Mouse (Mus musculus) ovary, postnatal 10 days (tissue): ENCODE data around the gene Sun2.

Experiments
- DNase-seq: peaks from one replicate; pipeline ENCODE4 v3.0.0; 2022; ENCODE audit warnings: low spot score

Gene Sun2

DNA sequence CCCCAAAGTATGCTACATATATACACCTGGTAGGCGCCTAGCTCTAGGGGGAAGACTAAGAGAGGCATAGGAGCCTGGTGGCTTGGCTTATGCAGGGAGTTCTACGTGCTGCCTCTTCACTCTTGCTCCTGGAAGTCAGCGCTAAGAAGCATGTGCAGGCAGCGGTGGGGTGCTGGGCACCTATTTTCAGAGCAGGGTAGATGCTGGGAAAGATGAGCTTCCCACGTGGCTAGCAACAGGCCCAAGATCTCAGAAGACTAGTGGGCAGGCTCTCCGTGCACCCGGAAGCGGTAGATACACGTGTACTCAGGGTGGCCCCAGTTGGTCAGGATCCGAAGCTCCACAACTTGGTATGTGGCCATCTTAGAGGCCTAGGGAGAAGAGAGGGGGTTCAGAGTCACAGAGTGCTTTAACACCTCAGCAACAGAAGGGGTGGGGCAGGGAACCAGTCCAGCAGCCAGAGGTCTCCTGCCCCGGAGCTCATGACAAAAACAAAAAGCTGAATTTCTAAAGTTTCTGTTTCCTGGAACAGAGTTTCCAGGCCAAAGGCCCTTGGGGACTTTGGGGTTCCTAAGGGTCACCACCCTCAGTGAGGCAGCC lies 17.0 kb downstream of the Sun2 start:
- no peak for DNase-seq

DNA sequence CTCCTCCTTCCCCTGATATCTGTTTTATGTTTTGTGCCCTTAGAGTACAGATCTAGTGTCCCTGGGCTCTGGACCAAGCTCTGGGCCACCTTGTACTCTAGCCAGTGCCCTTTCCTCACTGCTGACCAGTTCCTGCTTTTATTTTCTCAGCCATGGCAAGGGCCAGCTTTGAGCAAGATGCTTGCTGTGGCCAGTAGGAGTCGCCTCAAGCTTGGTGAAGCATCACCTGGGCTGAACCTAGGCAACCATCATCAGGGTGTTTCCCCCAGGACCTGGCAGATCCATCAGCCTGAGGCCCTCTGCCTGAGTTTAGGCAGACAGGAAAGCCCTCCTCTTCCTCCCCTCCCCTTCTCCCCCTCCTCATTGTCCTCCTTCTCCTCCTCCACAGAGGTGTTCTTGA lies 18.9 kb downstream of the Sun2 start:
- DNase-seq = no peak

DNA sequence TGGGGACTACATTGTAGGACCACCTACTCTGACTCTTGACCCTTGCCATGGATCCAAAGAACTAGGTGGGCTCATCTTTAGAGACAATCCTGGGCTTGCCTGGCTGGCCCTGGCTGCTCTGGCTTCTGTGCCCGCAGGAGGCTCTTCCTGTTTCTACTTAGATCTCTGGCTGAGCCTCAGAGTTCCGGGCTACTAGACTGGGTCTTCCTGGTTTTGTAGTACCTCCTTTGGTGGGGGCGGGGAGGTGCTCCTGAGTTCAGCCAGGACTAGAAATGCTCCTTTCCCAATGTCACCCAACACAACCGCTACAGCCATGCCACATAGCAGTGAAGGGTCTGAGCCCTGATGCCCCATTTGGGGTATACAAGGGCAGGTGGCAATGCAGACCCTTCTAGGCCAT lies 21.5 kb downstream of the Sun2 start:
- no peak for DNase-seq

DNA sequence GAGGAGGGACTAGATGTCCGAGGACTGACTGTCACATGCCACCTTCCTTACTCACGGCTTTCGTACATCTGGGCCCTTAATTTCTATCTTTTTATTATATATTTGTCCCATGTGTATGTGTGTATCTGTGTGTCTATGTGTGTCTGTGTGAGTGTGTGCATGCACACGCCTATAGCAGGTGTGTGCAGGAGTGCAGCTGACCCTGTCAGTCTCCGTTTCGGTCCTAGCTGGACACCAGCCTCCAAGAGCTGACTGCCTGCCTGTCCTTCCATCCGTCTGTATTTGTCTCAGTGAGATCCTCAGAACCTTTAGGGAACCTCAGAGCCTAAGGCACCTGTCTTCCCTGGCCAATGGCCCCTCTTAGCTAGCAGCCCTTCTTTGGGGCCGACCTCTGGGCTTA lies 22.1 kb downstream of the Sun2 start:
- no peak for DNase-seq

DNA sequence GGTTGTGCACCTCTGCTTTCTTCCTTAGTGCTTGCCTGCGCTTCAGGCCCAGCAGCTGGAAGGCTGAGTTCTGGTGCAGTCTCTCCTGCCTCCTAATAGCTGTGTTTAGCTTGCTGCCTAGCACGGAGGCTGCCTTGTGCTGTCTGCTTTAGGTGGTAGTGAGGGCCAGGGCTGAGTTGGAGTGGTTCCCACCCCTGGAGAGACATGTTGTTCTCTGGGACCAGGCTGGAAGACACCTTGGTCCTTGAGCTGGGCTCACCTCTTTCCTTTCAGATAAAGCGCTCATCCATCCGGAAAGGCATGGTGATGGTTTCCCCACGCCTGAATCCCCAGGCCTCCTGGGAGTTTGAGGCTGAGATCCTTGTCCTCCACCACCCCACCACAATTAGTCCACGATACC lies 25.6 kb downstream of the Sun2 start:
- no peak for DNase-seq

DNA sequence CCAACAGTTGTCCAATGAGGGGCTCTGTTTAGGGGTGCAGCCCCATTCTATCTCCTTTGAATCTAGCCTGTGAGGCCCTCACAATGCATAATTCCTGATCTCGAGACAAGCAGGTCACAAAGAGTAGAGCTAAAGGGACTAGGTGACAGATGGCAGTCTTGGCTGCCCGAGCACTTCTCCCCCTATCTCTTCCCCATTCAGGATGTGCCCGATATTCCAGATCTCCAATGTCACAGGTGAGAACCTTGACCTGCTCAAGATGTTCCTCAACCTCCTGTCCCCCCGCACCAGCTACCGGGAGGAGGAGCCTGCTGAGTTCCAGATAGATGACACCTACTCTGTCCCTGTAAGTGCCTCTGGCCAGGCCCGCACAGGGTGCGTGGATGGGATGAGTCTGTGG lies 26.7 kb downstream of the Sun2 start:
- no peak for DNase-seq

DNA sequence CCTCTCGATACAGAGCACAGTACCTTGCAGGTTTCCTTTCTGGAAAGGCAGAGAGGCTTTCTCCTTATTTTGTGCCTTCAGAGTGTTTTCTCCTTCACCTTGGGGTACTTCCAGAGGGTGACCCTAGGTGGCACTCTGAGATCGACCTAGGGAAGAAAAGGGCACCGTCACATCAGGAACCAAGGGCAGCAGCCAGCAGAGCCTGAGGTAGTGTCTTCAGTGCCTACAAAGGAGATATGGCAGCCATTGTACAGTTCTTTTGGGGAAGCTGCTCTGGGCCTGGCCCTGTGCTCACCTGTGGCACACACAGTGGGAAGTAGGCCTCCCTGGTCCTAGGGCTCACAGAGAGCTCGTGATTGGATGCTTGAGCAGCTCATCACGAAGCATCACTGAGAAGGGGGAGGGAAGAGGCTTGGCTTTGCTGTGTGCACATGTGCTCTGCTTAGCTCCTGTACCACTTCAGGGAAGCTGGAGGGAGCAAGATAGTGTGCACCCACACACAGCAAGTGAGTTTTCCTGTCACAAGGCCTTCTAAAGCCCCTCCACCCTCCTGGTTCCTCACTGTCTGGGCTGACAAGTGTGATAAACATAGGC lies 34.0 kb downstream of the Sun2 start:
- DNase-seq = no peak

DNA sequence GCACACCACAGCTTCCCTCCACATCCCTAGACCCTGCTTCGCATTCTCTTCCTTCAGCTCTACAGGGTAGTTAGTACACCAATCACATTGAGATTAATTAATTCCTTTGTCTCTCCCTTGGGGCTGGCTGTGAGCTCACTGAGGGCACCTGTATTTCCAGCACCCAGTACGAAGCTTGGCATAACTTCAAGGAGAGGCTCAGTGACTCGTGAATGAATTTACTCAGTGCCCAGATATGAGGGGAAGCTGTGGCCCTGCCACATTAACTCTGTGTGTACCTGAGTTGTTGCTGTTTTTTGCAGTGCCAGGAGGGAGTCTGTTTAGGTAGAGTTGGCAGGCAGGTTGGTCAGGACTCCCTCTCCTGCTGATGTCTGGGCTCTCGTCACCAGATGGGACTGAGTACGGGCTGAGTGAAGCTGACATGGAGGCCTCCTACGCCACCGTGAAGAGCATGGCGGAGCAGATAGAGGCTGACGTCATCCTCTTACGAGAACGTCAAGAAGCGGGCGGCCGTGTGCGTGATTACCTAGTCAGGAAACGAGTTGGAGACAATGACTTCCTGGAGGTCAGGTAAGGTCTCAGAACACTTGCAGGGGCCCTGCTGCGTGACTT lies 35.6 kb downstream of the Sun2 start:
- DNase-seq = no peak

DNA sequence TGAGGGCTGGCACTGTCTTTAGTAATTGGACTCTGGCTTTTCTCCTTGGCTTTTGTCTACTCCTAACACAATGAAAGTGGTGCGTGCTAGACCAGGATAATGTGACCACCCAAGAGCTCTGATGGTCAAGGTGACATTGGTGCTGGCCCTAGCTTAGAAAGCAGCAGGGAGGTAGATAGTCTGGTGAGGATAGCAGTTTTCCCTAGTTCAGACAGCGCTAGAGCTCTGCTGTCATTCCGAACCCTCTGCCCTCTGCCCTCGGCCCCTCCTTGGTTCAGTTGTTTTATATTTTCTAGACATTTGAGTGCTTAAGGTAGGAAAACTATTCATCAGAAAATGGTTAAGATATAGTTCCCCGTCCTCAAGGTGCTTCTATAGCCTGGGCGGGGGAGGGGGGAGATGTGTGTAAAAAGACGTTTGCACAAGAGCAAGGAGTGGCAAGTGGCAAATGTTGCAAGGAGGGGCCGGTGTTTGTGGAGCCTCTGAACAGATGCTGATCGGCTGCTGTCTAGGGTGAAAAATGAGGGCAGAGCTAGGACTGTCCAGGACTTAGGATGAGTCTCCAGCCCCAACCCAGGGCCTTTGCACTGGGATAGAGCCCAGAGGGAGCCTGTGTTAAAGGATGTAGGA lies 44.7 kb downstream of the Sun2 start:
- DNase-seq = no peak

DNA sequence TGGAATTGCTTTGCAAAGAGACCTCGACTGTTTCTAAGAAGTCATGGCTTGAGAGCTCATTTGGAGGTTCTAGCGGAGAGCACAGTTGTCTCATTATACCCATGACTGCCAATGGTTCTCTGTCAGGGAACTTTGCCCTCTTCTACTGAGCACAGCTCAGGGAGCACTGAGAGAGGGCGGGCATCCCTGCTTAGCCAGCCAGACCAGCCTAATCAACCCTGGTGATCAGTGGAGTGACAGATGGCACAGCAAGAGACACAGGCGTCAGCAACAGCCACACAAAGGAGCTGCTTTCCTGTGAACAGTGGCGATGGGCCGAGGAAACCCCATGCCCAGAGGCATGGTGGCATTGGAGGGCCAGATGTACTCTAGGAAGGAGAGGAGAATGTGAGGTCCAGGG lies 45.3 kb downstream of the Sun2 start:
- DNase-seq = no peak

DNA sequence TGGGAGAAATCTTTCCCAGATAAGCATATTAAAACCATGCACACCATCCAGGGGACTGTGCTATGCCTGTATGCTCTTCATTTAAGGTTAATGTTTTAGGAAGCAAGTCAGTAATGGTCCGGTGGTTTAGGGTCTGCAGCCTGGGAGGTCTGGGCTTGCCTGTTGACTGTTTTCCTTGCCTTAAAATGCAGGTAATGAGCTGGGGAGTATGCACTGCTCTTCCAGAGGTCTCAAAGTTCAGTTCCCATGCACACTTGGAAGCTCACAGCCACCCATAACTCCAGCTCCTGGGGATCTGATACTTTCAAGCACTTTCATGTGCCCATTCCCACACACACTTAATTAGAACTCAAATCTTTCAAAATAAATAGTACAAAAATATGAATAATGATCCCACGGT lies 45.8 kb downstream of the Sun2 start:
- no peak for DNase-seq

DNA sequence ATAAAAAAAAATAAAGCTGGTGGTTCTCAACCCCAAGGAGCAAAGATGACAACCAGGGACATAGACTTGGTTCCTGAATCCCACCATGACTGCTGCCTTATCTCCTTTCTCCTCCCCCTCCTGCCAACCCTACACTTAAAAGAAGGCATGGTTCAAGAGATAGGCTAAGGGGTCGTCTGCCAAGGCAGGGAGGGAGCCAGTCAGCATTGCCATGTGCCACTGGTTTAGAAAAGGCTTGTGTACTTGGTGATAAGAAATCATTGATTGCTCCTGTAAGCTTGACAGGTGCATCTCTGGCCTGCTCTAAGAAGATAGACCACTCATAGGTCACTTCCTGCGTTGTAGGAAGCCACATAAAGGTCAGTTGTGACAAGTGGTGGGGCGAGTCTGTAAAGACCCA lies 46.8 kb downstream of the Sun2 start:
- DNase-seq = no peak

DNA sequence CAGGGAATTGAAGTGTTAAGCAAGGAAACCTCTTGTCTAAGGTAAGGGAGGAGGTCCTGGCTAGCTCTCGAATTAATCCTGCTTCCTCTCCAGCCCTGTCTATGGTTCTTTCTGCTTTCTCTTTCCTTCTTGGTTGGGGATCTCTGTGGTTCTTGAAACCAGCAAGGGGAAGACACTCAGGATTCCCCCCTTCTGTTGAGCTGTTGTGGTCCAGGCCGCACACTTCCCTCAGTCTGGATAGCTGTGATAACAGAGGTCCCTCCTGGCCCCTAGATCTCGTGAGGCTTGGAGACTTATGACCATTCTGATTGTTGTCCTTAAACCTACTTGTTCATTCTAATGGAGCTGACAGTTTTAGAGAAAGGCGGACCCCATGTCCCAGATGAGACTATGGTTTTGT lies 47.8 kb downstream of the Sun2 start:
- no peak for DNase-seq

DNA sequence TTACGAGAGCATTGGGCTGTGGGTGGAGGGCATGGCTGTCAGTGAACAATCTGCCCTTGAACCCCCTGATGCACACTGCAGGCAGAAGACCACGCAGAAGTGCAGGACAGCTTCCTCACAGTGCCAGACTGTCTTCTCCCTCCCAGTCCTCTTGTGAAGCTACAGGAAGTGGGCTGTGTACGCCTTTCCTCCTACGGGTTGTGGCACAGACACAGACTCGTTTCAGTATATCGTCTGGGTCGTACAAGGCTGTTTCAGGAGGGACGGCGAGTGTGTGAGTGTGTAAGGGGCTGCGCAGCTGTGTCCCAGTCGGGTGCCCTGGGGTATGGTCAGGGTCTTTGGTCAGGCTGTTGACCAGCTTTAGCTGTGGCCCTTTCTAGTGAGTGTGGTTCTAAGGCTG lies 48.6 kb downstream of the Sun2 start:
- no peak for DNase-seq

DNA sequence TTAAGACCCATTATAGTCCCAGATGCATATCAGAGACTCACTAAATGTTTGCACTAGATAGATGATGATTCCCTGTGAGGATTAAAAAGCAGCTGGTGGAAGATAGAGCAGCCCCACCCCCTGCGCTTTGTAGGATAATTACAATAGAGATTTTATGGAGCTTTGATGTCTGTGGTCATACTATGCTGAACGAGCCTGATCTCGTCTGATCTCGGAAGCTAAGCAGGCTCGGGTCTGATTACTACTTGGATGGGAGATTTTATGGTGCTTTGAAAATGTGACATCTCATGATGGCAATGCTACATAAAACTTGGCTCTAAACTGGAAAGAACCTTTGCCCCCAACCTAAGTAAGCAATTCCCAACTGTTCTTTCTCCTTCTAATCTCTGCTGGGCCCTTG lies 50.0 kb downstream of the Sun2 start:
- no peak for DNase-seq

DNA sequence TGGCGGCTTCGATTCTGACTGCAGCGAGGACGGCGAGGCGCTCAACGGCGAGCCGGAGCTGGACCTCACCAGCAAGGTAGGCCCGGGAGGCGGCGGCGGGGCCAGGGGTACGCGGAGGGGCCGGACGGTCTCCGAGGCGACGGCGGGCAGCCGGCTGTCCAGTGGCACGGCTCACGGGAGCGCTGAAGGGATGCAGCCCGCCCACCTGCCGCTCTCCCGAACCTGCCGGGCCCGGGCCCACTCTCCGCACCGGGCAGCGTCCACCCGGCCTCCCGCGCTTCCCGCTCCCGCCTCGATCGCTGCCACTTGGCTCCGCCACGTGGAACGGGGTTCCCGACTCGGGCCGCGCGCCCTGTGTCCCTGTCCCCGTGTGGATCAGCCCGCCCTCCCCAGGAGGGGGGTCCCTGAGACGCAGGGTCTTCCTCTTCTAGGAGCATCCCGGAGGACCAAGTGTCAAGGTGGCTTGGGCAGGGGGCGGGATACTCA lies 51.3 kb downstream of the Sun2 start:
- peak; percentile 50 for DNase-seq

DNA sequence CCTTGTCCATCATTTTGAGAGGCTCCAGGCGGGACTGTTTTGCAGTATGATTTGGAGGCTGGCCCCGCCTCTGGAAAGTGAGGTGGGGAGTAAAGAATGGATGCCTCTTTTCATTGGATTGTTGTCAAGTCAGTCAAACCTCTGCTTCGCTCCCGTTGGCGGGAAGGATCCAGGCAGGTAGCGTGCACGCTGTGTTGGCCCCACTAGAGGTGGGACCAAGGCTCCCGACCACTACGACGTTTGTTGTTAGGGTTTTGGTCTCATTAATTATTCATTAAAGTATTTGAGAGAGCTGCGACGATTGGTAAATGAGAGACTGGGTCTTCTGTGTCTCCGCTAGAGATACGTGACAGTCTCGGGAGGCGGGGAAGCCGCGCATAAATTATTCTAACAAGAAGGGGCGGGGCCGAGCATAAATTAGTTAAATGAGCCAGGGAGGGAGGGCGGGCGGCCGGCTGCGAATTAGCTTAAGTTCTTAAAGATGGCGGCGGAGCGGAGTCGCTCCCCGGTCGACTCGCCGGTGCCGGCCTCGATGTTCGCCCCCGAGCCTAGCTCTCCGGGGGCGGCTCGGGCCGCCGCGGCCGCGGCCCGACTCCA lies 51.8 kb downstream of the Sun2 start, which contains the start of gene Gtpbp1:
Gene Gtpbp1, plus strand, starts transcription at position 420 of the 597 bp plus-strand sequence.
- DNase-seq = peak; percentile 83

DNA sequence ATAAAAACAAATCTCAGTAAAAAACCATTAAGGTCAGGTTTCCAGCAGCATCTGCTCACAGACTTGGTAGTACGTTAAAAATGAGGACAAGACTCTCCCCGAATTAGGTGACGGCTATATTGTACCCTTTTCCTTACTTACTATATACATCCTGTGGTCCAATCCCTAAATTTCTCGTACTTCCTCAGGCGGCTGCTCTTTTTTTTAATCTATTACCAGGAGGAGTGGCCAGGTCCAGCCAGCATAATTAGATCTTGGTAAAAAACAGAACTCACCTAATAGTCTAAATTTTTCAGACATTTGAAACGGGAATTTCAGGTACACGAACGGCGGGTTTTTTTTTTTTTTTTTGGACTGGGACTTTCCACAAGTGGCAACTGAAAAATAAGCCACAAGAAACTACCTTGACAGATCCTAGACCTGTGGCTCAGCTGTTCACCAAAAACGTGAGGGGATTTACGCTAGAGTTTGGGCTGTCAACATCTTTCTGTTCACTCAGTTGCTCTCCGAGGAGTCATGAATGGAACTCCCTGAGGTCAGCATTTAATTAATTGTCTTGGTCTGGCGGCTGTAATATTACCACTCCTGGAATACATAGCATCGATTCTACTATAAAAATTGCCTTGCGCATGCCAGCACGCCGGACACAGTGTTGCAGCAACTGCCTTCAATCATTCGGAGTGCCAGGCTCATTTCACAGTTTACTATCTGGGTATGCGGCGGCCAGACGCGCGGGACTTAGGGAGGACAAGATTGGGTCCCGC lies 52.5 kb downstream of the Sun2 start:
- no peak for DNase-seq

DNA sequence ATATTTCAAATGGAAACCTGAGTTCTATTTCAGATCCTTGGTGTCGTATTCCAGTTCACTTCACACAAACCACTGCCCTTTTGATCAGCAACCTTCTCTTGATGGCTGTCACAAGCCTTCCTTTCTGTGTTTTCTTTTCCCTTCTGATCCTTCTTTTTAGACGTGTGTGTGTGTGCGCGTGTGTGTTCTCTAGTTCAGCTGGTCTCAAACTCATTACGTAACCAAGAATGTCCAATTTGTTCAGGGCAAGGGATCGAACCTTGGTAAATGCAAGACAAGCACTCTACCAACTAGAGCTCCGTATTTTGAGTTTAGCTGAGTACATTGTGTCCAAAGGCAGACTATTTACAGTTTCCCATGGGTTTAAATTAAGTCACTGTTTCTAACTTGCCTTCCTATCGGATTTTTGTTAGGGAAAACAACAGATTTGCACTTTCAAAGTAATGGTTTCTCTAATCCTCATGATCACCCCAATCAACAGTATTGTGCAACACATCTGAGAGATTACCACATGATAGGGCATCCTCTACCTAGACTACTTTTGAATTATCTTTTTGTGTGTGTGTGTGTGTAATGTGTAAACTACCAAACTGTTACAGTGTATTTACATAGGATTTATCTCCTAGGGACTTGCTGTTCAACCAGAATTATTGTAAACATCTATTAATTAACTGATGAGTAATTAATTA lies 53.9 kb downstream of the Sun2 start:
- DNase-seq = no peak

DNA sequence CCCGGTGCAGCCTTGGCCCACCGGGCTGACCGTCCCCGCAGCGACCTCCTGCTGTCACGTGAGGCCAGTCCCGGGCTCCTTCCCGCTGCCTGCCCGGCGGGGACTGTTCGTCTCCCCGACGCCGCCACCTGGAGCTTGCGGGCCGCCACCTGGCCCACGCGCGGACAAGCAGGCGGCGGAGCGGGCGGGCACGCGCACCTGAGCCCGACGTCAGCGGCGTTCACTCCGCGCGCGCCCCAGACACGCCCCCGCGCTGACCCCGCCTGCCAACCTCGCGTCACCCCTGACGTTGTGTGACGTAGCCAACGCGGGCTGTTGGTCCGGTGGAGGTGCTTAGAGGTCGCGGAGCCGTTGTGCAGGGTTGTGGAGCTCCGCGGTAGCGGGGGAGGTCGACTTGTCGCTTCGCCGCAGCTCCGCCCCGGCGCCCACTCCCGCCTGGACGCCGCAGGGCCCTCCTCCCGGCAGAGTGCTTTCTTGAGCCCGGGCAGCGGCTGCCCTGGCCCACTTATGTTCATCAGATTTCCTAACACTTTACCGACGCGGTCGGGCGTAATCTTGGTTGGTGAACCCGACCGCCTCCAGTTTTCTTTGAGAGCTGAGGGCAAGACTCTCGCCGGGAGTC lies 54.6 kb downstream of the Sun2 start, which contains the start of gene Josd1:
Gene Josd1, minus strand, starts transcription at position 274 of the 622 bp plus-strand sequence.
- DNase-seq = peak; percentile 97

DNA sequence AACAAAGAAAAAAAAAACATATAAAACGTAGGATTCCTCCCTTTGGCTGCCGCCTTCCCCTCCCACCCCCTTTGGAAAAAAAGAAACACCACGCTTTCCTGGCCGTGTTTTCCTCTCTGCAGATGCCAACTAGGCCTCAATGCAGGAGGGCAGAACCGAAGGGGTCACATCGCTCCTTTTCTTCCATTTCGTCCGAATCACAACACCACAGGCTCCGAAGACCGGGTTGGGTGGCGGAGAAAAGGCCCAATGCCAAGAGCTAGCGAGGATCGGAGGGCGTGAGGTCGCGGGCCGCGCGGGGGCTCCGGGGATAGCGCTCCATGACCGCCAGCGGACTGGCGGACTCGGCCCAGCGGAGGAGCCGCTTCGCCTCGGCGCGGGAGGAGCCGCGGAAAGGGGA lies 55.2 kb downstream of the Sun2 start:
- peak; percentile 53 for DNase-seq
